Mouse (Mus musculus) adrenal gland, postnatal 10 days (tissue): ENCODE results near the gene Tuba4a. TPM values are rescaled to one million over a fixed set of nuclear protein-coding genes. Genes with fewer than 3 reads are reported as not detected.

Experiments
- DNase-seq: peaks from one replicate; pipeline ENCODE4 v3.0.0; 2021; ENCODE audit warnings: mixed read lengths
- total RNA-seq, 2 experiments: library from RNA; stranded (reverse); gene quantifications; 2 replicates each; pipeline ENCODE4 v1.2.3; 2021

Tuba4a gene
- total RNA-seq, 2 experiments from 2014 or later = 47.1 to 104 TPM

GRCm38 (mm10) chr1:75211141-75211708, 8.4 kb downstream of the Tuba4a start:
- no peak for DNase-seq

GRCm38 (mm10) chr1:75210136-75211087, 9.3 kb downstream of the Tuba4a start, which contains the start of the genes Glb1l and Stk16:
Gene Glb1l (minus strand): TSS chr1:75210813.
Gene Stk16 (plus strand): TSS chr1:75210838.
- DNase-seq = peak; percentile 98

- DNase-seq = peak; percentile 62
These were observed 10.5 kb downstream of the Tuba4a start for GRCm38 (mm10) chr1:75208967-75209678.

GRCm38 (mm10) chr1:75201236-75201635, 18.4 kb downstream of the Tuba4a start:
- DNase-seq = no peak

- peak; percentile 70 for DNase-seq
These were observed 27.2 kb downstream of the Tuba4a start for GRCm38 (mm10) chr1:75192452-75192851.

DNA sequence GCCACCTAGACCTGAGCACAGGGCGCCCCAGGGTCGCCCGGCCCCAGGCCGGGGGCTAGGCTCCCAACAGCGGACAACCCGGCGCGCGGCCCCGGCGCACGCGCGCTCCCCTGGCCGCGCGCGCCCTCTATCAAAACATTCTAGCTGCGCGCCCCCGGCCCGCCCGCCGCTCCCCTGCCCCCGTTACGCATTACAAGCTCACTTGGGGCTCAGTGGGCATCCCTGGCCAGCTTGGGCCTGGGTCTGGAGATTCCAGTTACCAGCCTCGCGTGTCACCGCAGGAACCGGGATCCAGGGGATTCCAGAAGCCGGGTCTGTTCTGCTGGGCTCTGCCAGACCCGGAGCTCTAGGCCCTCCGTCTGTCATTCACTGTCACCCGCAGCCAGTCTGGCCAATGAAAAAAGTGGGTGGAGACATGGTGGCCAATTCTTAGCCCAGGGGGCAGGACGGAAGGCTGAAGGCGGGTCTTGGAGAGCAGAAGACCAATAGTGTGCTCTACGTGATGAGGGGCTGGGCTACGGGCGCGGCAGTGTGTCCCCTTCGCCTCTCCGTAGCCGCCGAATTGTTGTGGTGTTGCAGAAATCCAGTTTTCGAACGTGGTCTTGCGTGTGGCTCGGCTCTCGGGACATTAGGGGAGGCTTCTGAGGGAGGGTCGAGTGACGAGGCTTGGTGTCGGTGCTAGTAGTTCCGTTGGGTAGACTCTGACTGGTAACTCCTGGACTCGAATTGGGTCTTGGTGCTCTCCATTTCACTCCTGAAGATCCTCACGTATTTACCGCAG, 27.9 kb downstream of the Tuba4a start, which contains the start of the genes Ankzf1 and Atg9a:
Gene Ankzf1, plus strand, starts transcription at position 530 of the 781 bp plus-strand sequence.
Gene Atg9a, minus strand, starts transcription at position 575 of the 781 bp plus-strand sequence.
- peak; percentile 94 for DNase-seq

DNA sequence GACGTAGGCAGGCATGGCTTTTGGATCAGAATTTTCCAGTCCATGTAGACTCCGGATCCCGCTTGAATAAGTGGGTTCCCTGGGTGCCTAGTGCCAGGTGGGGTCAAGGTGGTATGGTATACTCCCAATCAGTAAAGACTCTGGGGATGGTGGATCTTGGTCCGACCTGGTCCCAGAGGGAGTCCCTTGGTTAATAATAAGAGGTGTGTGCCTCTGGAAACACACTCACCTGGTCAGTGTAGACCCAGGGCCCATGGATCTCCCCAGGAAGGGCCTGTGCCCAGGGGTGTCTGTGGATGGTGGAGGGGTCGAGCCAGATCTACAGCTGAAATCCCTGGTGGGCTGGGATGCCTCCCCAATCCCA, 28.4 kb downstream of the Tuba4a start:
- no peak for DNase-seq

DNA sequence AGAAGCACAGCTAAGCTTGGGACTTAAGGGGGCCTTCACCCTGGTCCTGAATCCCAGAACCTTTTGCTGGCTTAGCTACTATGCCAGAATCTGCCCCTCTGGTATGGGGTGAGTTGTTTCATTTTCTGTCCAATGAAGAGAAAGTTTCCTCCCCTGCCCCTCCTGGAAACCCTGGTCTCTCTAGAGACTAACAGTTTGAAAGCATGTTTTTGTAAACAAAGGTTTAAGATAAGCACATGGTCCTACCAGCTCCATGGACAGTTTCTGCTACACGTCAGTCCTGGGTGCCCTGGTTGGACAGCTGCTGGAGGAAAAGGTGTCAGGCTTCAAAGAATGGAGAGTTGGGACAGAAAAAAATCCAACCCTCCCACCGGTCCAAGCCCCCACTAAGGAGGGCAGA, 29.1 kb downstream of the Tuba4a start:
- no peak for DNase-seq

- DNase-seq = no peak
These were observed 31.7 kb downstream of the Tuba4a start for GRCm38 (mm10) chr1:75187914-75188483.

- no peak for DNase-seq
These were observed 32.5 kb downstream of the Tuba4a start for GRCm38 (mm10) chr1:75187126-75187525.

DNA sequence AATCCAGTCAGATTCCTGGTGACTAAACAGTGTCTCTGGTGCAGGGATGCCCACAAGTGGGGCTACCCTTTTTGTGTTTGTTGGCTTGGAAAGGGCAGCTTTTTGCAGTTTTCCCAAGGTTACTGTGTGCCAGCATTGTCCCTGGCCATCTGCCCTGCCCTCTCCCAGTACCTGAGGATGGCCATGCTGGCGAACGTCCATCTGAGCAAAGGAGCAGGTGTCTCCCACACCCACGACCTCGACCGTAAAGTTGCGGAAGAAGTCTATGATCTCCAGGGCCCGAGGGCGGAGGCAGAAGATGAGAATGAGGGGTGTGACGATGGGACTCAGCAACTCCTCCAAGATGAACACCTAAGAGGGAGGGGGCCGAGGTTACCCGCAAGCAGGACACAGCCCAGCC, 34.2 kb downstream of the Tuba4a start:
- no peak for DNase-seq

DNA sequence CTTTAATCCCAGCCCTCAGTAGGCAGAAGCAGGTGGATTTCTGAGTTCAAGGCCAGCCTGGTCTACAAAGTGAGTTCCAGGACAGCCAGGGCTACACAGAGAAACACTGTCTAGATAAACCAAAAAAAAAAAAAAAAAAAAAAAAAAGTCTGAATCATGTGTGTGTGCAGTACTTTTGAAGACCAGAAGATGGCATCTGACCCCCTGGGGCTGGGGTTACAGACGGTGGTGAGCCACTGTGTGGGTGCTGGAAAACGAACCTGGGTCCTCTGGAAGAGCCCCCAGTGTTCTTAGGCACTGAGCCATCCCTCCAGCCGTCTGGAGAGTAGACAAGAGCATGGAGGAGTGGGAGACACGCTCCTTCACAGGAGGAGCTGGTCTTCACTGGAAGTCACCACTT, 37.5 kb downstream of the Tuba4a start:
- DNase-seq = no peak

- no peak for DNase-seq
These were observed 38.2 kb downstream of the Tuba4a start for GRCm38 (mm10) chr1:75181377-75181870.

GRCm38 (mm10) chr1:75180741-75181140, 38.9 kb downstream of the Tuba4a start:
- no peak for DNase-seq

DNA sequence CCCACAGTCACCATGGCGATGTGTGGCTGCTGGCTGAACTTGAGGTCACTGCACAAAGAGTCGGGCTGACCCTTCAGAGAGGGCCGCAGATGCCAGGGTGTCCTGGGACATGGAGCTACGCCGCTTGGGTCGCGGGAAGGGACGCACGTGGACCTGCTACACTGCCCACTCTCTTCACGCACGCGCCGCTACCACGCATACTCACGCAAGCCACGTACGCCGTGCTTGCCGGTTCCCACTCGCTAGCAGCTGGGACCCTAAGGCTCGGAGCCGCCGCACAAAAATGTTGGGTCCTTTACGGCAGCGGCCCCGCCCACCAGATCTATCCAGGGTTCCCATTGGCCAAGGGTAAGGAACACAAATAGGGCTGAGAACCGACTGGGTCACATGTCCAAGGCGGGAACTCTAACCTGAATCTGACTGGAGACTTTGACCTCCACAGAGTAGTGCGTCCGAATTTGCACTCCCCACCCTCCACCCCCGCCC, 39.5 kb downstream of the Tuba4a start, which contains the start of gene Abcb6:
Gene Abcb6, minus strand, starts transcription at position 288 of the 486 bp plus-strand sequence.
- DNase-seq = peak; percentile 92

DNA sequence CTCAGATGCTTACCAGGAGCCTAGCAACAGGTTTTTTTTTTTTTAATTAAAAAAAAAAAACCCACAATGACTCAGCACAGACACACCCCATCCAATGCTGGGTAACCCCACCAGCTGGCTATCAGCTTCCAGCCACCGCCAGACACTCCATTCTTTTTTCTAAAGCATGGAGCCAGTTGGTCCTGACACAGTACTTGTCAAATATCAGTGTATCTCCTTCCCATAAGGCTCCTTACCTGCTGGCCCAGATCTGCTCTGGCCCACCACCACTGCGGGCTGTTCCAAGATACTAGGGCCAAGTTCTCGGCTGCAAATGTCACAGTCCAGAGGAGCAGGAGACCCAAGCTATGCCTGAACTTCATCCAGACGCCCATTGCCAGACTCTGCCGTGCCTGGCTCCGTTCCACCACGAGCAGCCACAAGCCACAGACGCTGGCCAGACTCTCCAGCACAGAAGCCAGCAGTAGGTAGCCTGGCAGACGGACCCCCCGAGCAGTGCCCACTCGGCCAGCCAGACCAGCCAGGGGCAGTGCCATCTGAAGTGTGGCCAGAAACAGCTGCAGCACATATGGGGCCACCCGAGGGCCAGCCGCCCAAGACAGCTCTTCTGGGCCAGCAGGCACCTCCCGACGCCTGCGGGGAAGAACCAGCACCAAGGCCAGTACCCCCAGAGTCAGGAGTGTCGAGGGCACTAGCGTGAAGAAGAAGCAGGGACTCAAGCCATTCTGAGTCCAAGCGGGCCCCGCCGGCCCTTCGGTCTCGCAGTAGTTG, 40.1 kb downstream of the Tuba4a start:
- peak; percentile 65 for DNase-seq

DNA sequence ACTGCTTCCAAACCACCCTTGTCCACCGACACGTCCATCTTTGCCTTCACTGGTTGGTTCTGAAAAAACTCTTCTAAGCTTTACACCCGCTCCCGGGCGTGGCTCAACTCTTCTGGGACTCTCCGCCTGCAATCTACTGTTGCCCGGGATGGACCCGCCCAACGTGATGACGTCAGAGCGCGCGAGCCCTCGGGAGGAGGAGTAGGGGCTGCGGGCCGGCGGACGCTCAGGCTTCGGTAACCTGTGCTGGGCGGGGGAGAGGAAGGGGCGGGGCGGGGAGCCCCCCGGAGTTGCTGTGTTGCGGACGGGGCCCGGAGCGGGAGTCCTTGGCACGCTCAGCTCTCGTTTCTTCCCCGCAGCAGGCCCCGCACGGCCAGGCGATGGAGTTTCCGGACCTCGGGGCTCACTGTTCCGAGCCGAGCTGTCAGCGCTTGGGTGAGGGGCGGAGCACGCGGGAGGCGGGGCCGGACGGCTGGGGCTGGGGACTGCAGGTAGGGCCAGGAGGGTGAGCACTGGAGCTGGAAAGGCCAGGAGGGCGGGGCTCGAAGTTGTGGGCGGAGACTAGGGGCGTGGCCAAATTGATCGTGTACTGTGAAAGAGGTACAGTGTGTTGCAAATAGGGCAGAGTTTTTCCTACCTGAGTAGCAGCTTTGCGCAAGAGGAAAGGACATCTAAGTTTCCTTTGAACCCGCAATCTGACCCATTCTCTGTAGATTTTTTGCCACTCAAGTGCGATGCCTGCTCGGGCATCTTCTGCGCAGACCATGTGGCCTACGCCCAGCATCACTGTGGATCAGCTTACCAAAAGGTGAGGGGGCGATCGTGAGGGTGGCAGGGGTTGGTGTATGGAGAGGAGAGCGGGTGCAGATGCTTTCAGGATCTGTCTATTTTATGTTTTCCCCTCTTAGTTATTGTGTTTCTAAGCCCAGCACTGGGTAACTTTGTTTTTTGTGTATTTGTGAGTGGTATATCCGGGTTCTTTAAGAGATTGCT, 50.9 kb downstream of the Tuba4a start, which contains the start of gene Zfand2b:
Gene Zfand2b, plus strand, starts transcription at position 175 of the 993 bp plus-strand sequence.
- DNase-seq = peak; percentile 98

DNA sequence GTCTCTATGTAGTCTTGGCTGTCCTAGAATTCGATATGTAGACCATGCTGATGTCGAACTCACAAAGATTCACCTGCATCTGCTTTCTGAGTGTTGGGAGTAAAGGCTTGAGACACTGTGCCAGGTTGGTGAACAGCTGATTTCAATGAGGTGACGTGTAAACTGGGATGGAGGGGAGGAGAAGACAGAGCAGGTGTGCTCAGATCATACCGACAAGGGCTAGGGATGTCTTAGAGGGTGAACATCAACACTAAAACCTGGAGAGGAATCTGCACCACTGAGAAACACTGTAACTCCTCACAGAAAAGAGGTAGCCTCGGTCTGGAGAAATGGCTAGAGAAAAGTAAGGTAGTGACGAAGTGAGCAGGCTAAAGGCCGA, 51.6 kb downstream of the Tuba4a start:
- DNase-seq = no peak
